Mouse (Mus musculus): ENCODE results near the gene Psmd14. TPM values are rescaled to one million over a fixed set of nuclear protein-coding genes. Genes with fewer than 3 reads are reported as not detected.

The Psmd14 gene
- total RNA-seq, 4 experiments from 2014 or later, result 103 to 132 (median 114) TPM

DNA sequence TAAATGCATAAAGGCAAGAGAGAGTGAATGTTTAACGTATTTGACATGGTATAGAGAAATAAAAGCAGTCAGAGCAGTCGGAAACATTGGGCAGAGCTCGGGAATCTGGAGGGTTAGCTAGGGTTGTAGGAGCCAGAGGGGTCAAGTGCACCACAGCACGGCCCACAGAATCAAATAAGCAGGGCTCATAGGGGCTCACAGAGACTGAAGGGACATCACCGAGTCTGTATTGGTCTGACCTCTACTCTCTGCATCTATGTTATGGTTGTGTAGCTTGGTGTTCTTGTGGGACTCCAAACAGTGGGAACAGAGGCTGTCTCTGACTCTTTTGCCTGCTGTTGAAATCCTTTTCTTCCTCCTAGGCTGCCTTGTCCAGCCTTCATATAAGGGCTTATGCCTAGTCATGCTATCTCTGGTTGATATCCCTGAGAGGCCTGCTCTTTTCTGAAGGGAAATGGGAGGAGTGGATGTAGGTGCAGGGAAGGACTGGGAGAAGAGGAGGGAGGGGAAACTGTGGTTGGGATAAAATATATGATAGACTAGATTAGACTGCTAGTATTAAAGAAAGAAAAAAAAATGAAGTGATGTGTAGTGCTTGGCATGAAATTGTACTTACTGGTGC, 47.9 kb downstream of the Psmd14 start:
- no peak for DNase-seq (ENCODE audit: low spot score in 2 of 2)

DNA sequence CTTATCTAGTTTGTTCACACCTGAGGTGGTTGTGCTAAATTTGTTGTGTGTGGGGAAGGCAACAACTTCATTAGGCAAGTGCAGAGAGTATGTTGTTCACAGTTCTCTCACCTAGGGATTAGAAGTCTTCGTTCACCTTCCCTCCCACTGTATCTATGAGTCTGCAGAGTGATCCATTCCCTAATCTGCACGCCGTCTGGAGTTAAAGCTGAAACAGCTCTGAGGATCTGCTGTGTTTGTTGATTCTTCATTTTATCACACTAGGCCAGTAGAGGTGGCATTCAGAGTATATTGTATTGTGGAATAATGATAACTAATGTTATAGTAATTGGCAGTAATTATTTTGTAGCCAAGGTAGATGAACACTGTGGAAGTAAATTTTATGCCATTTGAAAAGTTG, 48.5 kb downstream of the Psmd14 start:
- no peak for DNase-seq (ENCODE audit: low spot score in 2 of 2)

DNA sequence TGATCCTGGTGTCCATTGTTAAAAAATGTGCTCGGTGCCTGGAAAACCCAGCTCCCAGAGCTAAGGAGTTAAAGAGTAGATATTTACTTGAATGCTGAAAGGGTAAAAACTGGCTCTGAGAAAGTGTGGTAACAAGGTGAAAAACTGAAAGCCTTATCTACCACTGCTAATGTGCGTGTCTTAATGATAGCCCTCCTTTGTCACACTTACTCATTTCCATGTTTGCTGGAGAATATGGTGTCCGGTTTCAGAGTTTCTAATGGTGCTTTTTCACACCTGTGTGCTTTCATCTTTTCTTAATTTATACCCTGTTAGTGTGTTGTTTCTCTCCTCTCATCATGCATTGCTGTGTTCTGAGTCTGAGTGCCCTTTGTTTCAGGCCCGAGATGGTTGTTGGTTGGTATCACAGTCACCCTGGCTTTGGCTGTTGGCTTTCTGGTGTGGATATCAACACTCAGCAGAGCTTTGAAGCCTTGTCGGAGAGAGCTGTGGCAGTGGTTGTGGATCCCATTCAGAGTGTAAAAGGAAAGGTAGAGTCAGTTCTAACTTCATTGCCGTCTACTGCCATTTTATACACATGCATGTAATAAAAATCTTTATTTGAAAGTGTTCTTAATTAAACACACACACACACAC, 53.1 kb downstream of the Psmd14 start:
- no peak for DNase-seq (ENCODE audit: low spot score in 2 of 2)

DNA sequence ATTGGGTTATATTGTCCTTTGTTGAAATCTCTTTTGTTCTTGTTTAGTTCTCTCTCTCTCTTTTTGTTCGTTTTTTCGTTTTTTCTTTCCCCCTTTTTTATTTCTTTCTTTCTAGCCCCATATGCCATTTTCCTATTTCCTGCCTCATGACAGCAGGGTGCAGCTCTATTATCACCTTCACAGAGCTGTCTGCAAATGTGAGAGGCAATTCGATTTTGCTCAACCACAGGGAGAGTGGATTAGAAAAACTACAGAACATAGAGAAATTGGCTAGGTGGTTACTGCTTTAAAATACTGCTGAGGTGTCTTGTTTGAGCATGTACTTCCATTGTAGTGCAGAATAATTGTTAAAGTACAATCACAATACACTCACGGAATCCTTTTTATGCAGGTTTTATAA, 54.0 kb downstream of the Psmd14 start:
- no peak for DNase-seq (ENCODE audit: low spot score in 2 of 2)

DNA sequence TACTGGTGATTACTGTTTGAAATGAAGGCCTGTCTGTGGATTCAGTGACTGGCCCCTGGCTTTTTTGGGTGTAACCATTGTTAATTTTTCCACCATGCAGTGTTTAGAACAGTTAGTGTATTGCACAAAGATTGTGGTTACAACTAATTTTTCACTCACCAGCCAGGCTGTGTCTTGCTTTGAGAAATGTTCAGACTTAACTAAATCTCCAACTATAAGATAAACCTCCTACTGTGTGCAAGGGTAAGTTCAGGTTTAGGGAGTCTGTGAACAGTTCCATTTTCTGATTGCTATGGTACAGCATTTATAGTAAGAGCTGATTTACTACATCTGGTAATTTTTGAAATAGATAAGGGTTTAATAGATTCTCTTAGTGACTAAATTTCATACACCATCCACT, 69.3 kb downstream of the Psmd14 start:
- no peak for DNase-seq (ENCODE audit: low spot score in 2 of 2)

DNA sequence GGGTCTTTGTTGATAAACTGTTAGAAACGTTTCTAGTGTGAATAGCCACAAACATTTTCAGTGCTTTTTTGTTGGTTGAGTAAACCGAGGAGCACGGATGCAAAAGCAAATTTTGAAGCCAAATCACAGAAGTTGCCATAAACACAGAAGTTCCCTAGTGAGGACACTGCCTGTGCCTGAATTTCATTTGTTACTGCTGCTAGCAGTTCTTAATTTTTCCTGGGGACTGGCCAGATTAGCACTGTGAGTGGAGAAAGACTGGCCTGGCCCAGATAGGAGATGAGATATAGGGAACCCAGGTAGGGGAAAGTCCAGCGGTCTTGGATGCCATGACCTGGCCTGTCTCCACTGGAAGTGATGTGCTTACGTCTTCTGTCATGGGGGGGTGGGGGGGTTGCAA, 83.5 kb downstream of the Psmd14 start:
- DNase-seq (ENCODE audit: low spot score in 2 of 2), result no peak

DNA sequence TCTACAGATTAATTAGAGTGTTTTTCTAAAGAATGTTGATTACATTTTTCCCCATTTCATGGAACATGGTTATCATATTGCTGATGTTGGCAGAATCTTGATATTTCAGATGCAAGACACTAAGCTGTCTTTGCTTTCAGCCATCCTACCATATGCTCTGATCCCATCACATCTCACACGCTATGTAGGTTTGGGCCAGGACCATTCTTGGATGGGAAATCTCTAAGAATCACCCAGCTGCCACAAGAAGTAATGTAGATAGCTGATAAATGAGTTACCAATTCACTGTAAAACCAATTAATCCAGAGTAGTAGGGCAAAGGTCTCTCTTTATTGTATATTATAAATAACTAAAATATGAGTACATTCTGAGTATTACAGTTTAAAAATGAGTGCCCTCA, 86.6 kb downstream of the Psmd14 start:
- no peak for DNase-seq (ENCODE audit: low spot score in 2 of 2)

DNA sequence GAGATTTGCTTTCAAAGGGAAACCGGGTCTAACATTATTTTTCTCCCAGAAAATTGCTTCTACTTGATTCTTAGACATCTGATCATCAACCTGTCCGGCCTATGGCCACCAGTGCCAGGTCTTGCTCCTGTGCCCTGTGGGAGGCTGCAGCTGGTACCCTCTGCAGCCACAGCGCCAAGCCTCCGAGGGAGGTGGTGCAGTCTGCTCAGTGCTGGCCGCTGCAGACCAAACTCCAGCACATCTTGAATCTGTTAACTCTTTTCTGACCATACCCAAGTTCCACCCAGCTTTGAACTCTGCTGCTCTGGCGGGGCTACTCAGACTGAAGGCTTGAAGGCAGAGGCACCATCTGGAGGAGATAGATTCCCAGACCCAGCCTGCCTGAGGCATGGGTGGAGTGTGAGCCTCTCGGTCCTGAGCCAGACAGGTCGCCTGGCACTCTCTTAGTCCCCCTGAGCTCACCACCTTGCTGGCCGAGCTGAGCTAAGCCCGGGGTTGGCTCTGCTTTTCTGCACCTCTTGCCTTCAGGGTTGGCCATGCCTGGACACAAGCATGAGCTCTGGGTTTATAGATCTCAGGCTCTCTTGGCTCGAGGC, 91.3 kb downstream of the Psmd14 start, which contains the start of gene Tbr1:
TSS of gene Tbr1 (plus strand) at position 275 of the 596 bp plus-strand sequence.
- peak; percentile 26 to 37 for DNase-seq (ENCODE audit: low spot score in 2 of 2)

DNA sequence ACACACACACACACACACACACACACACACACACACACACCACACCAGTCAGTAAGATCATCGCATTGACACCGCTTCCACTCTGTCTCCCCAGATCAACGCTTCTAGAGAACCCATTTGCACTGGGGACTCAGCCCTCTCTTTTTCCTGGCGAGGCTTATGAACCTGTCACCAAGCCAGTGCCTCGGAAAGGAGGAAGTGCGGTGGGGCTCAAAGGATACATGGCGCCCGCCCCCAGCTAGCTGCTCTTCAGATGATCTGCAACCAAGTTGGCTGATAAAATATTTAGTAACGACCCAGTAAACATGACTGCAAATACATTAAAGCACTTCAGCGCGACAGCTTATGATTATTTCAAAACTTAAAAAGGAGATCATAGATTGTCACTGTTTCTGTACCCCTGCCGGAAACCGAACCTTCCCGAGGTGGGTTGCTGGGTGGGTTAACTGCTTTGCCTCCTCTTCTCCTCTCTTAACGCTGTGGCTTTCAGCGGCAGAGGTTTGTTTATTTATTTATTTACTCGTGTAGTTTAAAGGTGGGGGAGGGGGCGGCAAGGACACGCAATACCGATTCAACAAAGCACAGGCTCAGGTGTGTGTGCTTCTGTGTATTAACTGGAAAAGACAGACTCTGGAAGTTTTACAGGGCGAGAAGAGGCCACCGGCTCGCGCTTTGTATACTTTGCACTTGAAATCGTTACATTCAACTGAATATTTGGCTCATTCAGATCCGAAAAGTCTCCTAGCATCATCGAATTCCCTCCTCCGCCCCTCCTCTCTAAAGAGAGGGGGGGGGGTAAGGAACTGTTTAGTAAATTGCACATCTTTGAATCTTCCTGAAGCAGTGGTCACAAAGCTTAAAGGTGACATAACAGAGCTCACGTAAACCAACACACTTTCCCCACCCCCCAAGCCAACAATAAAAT, 92.2 kb downstream of the Psmd14 start:
- DNase-seq (ENCODE audit: low spot score in 2 of 2), result peak; percentile 20 to 35

DNA sequence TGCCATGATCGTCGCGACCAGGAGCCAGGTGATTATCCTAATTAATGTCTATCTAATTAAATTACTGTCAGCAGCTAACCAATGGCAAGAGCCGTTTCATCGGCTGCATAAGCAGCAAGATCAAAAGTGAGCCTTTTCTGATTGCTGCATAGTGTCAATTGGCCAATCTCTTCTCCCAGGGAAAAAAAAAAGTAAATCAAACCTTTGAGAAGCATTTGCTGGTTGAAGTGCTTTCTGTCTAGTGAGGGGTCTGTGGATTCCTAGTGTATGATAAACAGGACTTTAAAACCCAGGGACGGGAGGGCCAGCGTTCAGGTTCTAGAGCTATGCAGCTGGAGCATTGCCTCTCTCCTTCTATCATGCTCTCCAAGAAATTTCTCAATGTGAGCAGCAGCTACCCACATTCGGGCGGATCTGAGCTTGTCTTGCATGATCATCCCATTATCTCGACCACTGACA, 92.9 kb downstream of the Psmd14 start:
- peak in 1 of 2 experiments; percentile 67 for DNase-seq (ENCODE audit: low spot score in 2 of 2)

DNA sequence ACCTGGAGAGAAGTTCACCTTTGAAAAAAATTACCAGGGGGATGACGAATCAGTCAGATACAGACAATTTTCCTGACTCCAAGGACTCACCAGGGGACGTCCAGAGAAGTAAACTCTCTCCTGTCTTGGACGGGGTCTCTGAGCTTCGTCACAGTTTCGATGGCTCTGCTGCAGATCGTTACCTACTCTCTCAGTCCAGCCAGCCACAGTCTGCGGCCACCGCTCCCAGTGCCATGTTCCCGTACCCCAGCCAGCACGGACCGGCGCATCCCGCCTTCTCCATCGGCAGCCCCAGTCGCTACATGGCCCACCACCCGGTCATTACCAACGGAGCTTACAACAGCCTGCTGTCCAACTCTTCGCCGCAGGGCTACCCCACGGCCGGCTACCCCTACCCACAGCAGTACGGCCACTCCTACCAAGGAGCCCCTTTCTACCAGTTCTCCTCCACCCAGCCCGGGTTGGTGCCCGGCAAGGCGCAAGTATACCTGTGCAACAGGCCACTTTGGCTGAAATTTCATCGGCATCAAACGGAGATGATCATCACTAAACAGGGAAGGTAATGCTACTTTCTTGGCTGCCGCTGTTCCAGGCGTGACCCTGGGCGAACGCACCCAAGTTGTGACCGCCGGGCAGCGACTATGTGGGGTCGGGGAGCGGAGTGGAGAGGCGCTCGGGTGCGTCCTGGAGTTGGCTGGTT, 93.5 kb downstream of the Psmd14 start:
- peak in 1 of 2 experiments; percentile 49 for DNase-seq (ENCODE audit: low spot score in 2 of 2)

DNA sequence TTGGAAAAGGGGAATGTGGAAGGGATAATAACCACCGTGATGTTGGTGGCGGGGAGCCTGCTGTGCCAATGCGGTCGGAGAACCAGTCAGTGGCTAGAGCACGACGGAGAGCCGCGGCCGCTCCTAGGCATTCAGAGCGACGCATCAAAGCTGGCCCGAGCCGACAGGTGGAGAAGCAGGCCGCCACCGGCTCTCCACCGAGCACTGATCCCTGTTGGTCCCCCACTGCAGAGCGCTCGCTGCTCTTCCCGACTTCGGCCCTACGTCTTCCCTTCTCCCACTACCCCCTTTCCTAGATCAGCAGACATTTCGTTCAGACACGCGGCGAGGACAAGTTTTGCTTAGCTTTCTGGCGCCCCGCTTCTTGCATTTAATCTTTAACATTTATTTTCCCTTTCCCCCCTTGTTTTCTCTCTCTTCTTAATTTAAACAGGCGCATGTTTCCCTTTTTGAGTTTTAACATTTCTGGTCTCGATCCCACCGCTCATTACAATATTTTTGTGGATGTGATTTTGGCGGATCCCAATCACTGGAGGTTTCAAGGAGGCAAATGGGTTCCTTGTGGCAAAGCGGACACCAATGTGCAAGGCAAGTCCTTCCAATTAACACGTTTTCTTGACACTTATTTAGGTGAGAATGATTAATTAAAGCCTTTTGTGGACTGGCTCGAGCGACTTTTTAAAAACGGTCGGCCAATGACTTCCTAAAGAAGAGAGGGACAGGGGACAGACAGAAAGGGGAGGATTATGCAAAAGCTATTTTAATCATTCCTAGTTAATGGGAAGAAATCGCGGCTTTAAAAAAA, 94.2 kb downstream of the Psmd14 start:
- no peak for DNase-seq (ENCODE audit: low spot score in 2 of 2)

DNA sequence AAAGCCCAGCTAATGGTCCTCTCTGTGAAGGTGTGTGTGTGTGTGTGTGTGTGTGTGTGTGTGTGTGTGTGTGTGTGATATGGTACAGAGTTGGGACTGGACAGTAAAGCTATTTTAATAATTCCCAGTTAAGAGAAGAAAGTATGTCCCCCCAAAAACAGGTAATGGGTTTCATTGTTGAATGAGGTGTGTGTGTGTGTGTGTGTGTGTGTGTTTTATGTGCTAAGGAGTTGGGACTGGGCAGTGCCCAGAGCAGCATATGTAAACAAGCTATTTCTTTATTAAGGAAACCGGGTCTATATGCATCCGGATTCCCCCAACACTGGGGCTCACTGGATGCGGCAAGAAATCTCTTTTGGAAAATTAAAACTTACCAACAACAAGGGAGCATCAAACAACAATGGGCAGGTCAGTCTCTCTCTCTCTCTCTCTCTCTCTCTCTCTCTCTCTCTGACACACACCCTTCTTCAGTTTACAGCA, 94.9 kb downstream of the Psmd14 start:
- no peak for DNase-seq (ENCODE audit: low spot score in 2 of 2)

DNA sequence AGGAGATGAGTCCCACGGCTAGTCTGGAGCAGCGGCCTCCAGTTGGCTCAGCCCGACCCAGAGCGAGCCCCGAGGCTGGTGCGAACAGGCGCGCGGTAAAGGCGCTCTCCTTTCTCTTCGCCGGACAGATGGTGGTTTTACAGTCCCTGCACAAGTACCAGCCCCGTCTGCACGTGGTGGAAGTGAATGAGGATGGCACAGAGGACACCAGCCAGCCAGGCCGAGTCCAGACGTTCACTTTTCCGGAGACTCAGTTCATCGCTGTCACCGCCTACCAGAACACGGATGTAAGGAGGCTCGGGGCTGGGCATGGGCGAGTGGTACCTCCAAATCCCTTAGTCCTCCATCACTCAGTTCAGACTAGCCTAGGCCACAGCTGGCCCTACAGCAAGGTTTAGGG, 95.7 kb downstream of the Psmd14 start:
- peak in 1 of 2 experiments; percentile 24 for DNase-seq (ENCODE audit: low spot score in 2 of 2)

DNA sequence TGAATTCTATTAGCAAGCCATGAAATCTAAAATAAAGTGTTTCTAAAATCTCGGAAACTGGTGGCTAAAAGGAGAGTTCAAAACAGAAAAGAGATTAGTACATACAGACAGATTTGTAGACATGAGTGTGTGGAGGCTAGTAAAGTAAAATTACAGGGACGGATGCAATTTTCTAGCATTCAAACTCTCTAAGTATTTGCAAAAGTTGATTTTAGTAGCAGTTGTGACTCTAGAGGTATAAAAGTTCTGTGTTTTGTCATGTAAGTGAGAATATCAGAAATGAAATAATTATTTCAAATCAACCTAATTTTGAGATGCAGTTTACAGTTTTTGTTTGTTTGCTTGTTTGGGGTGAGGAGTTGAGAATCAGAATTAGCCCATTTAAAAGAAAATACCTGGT, 96.3 kb downstream of the Psmd14 start:
- DNase-seq (ENCODE audit: low spot score in 2 of 2), result no peak

DNA sequence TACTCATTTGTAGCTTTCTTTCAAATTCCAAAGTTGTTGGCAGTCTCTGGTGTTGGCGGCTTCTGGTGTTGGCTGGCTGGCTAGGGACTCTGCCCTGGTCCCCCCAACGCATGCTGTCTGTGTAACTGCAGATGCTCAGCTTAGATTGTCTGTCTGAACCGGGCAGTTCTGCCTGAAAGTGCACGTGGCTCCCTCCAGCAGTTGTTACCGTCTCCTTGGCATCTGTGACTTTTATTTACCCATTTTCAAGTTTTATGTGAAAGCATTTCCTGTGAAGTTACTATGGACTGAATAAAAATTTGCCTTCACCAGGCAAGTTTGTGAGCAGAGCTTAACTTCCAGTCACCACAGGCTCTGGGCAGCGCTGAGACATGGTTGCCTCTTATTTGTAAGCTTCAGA, 97.3 kb downstream of the Psmd14 start:
- DNase-seq (ENCODE audit: low spot score in 2 of 2), result peak in 1 of 2 experiments; percentile 11

DNA sequence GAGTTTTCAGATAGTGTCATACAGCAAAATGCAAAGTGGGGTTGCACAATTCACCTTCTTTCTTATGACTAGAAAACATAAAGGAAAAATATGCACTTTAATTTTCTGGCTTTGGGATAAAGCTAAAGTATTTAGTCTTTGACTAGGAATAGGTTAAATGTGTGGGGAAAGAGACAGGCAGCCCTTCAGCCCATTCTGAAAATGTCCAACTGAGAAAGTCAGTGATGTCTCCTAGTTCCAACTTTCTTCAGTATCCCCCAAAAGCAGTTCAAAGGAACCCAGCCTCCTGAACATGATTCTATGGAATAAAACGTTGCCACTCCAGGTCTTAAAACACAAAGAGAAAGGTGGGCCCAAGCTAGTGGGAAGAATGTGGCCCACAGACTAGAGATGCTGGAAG, 97.9 kb downstream of the Psmd14 start:
- no peak for DNase-seq (ENCODE audit: low spot score in 2 of 2)

DNA sequence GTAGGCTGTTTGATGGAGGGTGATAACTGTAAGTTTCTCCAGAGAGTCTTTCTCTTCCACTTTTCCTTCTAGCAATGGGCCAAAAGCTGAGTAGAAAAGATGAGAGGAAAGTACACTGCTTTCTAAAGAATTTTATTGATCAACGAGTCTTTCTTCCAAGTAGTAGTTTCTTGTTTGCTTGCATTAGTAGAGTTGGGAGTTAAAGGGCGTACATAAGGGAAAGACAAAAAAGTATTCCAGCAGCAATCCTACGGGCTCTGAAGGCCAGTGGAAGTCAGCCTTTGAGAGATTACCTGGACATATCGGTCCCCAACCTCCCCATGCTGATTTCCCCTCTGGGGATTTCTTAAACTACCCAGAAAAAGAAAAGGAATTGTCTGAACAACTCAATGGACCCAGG, 99.3 kb downstream of the Psmd14 start:
- no peak for DNase-seq (ENCODE audit: low spot score in 2 of 2)

DNA sequence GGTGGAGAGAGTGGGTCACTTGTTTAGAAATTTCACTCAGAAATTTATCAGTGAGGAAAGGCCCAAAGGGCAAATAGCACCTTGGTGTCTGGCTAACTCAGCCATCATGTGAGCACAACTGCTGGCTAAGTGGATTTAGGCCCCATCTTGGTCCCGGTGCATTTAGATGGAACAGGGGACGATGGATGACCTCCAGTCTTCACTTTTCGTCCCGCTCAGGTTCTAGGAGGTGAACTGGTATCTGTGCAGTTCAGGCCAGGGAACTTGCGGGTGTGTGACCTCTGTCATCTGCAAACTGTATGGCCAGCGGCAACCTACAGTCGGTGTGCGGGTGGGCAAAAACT, 99.6 kb downstream of the Psmd14 start:
- peak in 1 of 2 experiments; percentile 10 for DNase-seq (ENCODE audit: low spot score in 2 of 2)

All from left cerebral cortex, adult 8-10 months (tissue).